Mouse (Mus musculus): ENCODE results near the gene Foxs1.

Gene Foxs1

DNA sequence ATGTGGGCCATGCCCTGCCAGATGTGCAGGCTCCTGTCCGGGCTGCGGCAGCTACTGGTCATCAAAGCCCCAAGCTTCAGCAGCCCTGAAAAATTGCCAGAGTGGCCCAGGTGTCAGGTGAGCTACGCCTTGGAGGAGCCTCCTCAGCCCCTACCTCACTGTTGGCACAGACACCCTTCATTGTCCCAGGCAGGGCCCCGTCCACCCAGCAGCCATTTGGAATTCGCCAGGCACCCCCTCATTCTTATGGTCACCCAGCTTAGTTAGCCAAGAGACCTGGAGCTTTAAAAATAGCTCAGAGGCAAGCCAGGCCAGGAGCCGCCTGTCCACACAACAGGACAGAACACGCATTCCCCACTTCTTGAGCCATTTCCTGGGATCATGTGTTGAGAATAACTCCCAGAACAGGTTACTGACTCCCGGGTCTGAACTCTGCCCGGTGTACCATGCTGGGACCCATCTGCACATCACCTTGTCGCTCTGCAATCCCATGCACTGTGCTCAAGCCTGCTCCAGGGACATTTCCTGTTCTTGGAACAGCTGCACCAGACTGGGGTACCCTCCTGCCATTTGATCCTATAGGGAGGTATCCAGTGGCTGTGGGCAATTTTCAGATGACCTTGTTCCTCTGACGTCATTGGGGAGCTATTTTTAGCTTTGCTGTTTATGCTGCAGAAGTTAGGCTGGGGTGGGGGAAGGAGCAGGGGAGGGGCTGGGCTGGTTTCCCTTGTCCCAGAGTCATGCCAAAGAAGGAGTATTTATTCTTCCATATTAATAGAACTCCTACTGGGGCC, 27.8 kb downstream of the Foxs1 start:
- peak; percentile 64 for DNase-seq (ENCODE audit: extremely low read depth, insufficient read length, low spot score)

DNA sequence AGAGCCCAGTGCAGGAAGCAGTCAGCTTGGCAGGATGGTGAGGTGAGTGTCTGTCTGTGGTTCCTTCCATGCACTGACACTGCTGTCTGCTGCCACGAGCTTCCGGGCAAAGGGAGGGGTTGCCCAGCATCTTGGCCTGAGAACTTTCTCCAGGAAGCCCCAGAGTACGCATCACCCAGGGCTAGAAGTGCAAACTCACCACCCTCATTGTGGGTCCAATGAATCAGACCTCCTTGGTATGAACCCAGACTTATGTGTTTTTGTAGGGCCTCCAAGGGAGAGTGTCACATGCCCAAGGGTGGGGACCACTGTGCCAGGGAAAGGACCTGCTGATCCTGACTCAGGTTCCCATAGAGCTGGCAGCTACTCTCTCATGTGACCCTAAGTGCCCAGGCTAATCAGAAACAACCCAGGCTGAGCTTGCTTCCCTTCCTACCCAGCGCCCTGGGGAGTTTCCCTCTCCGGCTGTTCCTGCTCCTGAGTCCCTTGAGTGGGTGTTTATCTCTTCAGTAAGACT, 28.8 kb downstream of the Foxs1 start:
- DNase-seq (ENCODE audit: extremely low read depth, insufficient read length, low spot score), result peak; percentile 88

DNA sequence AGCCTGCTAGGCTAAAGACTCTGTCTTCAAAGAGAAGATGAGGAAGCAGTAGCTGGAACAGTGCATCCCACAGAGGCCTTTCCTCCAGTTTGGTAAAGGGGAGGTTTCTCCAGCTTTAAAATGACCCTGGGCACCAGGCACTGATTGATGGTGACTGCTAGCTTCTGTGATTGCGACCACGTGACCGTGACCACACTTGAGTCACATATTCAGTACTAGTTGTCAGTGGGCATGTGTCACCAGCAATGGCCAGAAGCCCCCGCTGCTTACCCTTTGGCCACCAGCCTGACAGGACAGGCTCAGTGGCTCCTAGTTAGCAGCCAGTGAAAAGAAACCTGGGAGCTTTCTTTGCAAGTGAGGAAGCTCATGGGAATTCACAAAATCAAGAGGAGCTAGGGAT, 29.4 kb downstream of the Foxs1 start:
- peak; percentile 74 for DNase-seq (ENCODE audit: extremely low read depth, insufficient read length, low spot score)

DNA sequence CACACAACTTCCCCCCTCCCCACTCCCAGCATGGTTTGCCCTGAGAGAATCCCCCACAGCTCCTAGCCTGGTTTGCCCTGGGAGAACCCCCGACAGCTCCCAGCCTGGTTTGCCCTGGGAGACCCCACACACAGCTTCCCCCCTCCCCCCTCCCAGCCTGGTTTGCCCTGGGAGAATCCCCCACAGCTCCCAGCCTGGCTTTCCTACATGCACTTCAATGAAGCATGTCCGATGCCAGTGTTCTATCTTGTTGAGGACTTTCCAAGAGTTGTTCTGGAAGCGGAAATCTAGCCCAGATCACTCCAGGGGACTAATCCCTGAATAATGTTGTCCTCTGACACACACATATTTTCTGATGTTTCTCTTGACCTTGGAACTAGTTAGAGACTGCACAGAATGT, 30.4 kb downstream of the Foxs1 start:
- DNase-seq (ENCODE audit: extremely low read depth, insufficient read length, low spot score), result no peak

DNA sequence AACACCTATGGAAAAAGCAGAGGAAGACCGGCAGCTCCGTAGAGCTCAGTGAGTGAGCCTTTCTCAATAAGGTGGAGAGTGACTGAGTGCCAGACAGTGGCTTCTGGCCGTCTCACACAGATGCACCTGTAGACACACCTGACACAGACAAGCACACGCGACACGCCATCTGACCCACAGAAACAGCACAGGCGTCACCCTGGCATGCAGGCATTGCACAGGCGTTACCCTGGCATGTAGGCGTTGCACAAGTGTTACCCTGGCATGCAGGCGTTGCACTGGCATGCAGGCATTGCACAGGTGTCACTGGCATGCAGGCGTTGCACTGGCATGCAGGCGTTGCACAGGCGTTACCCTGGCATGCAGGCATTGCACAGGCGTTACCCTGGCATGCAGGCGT, 31.7 kb downstream of the Foxs1 start:
- DNase-seq (ENCODE audit: extremely low read depth, insufficient read length, low spot score), result no peak

DNA sequence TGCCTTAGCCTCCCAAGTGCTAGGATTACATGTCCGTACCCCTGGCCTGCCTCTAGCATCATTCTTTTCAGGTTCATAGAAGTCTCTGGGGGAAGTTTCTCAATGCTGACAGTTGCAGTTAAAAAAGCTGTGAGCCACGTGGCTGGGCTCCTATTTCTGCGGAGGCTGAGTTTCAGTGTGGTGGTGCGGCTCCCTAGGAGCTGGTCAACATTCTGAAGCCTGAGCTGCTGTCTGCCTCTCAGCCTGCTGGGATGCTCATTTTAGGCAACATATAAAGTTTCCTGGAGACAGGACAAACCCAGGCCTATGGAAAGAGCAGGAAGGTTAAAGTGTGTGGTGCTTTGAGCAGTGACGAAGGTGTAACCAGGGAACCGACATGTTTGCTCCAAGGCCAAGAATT, 34.0 kb downstream of the Foxs1 start:
- DNase-seq (ENCODE audit: extremely low read depth, insufficient read length, low spot score), result no peak

DNA sequence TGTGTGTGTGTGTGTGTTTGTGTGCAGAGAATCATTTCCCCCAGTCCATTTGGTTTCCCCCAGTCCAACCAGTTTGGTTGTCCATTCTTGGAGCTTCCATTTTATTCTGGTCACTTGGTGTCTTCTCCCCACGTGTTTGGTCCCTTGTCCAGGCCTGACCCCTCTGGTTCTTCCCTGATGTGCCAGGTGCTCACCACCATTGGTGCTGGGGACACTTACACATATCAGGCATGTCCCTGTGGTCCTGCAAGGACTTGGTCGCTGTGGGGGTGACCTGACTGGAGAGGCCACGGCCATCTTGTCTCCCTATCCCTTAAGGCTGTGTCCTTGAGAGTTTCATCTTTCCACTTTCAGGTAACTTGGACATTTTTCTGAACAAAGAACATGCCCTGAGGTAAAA, 36.1 kb downstream of the Foxs1 start:
- DNase-seq (ENCODE audit: extremely low read depth, insufficient read length, low spot score), result no peak

DNA sequence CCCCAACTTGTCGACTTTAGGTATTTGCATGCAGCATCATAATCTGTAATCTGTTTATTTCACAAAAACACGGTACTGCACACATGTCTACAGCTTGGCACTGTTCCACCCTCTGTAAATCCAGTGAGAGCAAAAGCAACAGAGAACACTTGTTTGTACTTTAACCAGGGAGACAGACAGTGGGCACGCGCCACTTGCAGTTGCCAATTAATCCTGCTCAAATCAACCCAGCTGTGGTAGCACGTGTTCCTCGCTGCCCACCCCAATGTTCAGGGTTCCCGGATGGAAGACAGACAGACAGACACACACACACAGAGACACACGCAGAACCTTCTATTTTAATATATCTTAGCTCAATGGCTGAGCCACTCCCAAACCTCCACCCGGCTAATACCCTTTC, 37.2 kb downstream of the Foxs1 start:
- DNase-seq (ENCODE audit: extremely low read depth, insufficient read length, low spot score), result no peak

DNA sequence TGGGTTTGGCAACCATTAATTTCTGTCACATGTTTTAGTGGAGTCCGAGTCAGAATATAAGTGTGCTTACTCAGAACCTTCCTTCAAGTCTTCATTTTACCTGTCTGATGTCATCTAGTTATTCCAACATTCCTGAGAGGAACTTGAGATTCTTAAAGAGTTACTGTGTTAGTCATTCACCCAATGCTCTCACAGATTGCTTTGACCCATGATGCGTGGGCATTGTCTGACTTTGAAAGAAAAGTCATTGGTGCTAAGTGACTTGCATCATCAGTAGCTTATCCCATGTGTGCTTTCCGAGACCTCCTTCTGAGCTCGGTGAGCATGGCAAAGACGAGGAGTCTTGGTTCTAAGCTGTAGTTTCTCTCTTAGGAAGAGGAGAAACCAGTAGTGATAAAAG, 44.2 kb downstream of the Foxs1 start:
- no peak for DNase-seq (ENCODE audit: extremely low read depth, insufficient read length, low spot score)

DNA sequence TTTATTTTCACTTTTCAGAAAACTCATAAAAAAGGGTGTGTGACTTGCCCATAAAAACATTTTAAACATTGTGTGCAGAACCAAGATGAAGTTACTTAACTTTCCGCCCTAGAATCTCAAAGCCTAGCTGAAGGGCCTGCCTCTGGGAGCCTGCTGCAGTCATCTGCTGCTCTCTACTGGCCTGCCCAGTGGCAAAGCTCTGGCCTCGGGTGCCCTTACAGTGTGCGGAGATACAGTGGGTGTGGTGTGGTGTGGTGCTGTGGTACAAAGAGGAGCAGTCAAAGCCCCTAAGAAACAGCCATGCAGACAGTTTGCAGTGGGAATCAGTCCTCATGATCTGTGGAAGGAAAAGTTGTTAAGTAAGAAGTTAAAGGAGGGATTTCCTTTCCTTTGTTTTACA, 45.8 kb downstream of the Foxs1 start:
- DNase-seq (ENCODE audit: extremely low read depth, insufficient read length, low spot score), result no peak

DNA sequence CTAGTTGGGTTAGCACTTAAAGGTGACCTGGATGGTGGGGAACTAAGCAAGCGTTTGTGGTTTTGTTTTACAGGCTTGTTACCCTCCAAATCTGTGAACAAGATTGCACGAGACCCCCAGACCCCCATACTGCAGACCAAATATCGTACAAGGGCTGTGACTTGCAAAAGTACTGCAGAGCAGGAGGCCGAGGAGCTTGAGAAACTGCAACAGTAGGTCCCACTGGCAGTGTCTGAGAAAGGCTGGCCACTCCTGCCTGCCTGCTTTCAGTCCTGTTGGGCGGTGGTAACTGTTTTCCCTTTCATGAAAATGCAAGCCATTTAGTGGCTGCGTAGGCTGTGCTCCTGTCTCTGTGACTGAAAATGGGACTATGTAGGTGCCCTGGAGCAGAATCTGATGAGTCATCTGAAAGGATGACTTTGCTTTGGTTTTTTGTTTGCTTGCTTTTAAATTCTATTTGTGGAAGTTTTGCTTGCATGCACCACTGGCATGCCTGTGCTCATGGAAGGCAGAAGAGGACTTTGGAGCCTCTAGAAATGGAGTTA, 48.8 kb downstream of the Foxs1 start:
- DNase-seq (ENCODE audit: extremely low read depth, insufficient read length, low spot score), result no peak
